Mouse (Mus musculus): ENCODE measurements at regions not wholly inside any gene's neighbourhood (a gene's known extent, or its start where the extent isn't known, plus 50 kb on each side); places are given as distances from the start of the nearest gene placed in this dataset.

- DNase-seq (ENCODE audit: low spot score in 2 of 2) = peak in 1 of 2 experiments; percentile 7
- intact Hi-C loops (cut with DNase I) = loop anchor here (10.0 kb wide), 1 partner anchor 322 kb away; no protein-coding TSS in a partner anchor
These were observed 96.3 kb upstream of the 4930550L24Rik start for GRCm38 (mm10) chrX:58812824-58813223.
